Mouse (Mus musculus) frontal cortex, postnatal 25 days (tissue): ENCODE data around the gene Hist1h1d.
"Not testable (repeated sequence)": the region's sequence is repeated elsewhere in the genome, so short reads cannot be mapped to it uniquely, and the experiment has no call there.

ENCODE experiments used
- DNase-seq, 2 experiments: peaks; one replicate each; pipeline ENCODE4 v3.0.0; 2022; ENCODE audit warnings: low spot score in 2 of 2

The Hist1h1d gene

GRCm38 (mm10) chr13:23530181-23530900 lies 22.7 kb upstream of the Hist1h1d start:
- peak; percentile 73 to 78 for DNase-seq

- peak; percentile 93 to 96 for DNase-seq
These were observed 21.9 kb upstream of the Hist1h1d start, which contains the start of gene Hist1h4h for GRCm38 (mm10) chr13:23530901-23531875. Gene Hist1h4h (plus strand): TSS chr13:23531050.

GRCm38 (mm10) chr13:23532262-23533075 lies 20.6 kb upstream of the Hist1h1d start:
- DNase-seq = no peak

- DNase-seq = not testable (repeated sequence)
These were observed 19.3 kb upstream of the Hist1h1d start, which contains the start of gene Hist1h2af for GRCm38 (mm10) chr13:23533560-23534367. Gene Hist1h2af (plus strand): TSS chr13:23533906.

- DNase-seq = no peak
These were observed 18.5 kb upstream of the Hist1h1d start for GRCm38 (mm10) chr13:23534368-23535131.

GRCm38 (mm10) chr13:23535137-23536075 lies 17.7 kb upstream of the Hist1h1d start, which contains the start of gene Hist1h3g:
Gene Hist1h3g (plus strand): TSS chr13:23535422.
- peak; percentile 78 to 82 for DNase-seq

- DNase-seq = no peak
These were observed 16.8 kb upstream of the Hist1h1d start for GRCm38 (mm10) chr13:23536076-23536822.

- DNase-seq = no peak
These were observed 15.9 kb upstream of the Hist1h1d start for GRCm38 (mm10) chr13:23537006-23537710.

GRCm38 (mm10) chr13:23538249-23538648 lies 14.8 kb upstream of the Hist1h1d start:
- DNase-seq = no peak

GRCm38 (mm10) chr13:23539821-23540220 lies 13.2 kb upstream of the Hist1h1d start:
- DNase-seq = not testable (repeated sequence)

- DNase-seq = no peak
These were observed 11.6 kb upstream of the Hist1h1d start for GRCm38 (mm10) chr13:23541497-23541896.

GRCm38 (mm10) chr13:23542225-23542980 lies 10.7 kb upstream of the Hist1h1d start:
- DNase-seq = not testable (repeated sequence)

- peak in 1 of 2 experiments; percentile 44 for DNase-seq
These were observed 10.0 kb upstream of the Hist1h1d start, which contains the start of gene Hist1h2bh for GRCm38 (mm10) chr13:23542999-23543607. Gene Hist1h2bh (minus strand): TSS chr13:23543392.

GRCm38 (mm10) chr13:23543965-23544786 lies 8.9 kb upstream of the Hist1h1d start, which contains the start of gene Hist1h3f:
Gene Hist1h3f (plus strand): TSS chr13:23544052.
- peak; percentile 49 to 66 for DNase-seq

GRCm38 (mm10) chr13:23544787-23545120 lies 8.3 kb upstream of the Hist1h1d start:
- not testable (repeated sequence) for DNase-seq
